Mouse (Mus musculus) forebrain, embryonic 14.5 days (tissue): ENCODE measurements around the gene Mpped2. TPM values are rescaled to one million over a fixed set of nuclear protein-coding genes. Genes with fewer than 3 reads are reported as not detected.
A peak's percentile ranks its signal among the peaks of the same experiment; 100 is the strongest.

Experiments
- ATAC-seq: fragments of 200-750 bp; cut with Nextera tagmentation; 2 replicates; pipeline ENCODE4 v1.8.0; 2017; ENCODE audit warnings: mild to moderate bottlenecking, moderate library complexity
- DNase-seq: peaks from one replicate; pipeline ENCODE4 v3.0.0-alpha.2; 2015; ENCODE audit warnings: low spot score
- H3K27ac ChIP-seq: fragments of 300-500 bp; sonication (generic); 2 replicates; pipeline ENCODE4 v1.5.1; 2014; ENCODE audit warnings: low read depth, mild to moderate bottlenecking, control low read depth, low read length, moderate library complexity
- H3K27me3 ChIP-seq: fragments of 300-500 bp; sonication (generic); replicated peaks from 2 replicates; pipeline ENCODE4 v1.6.1; 2014; ENCODE audit warnings: low read length, control low read depth, mixed read lengths; ENCODE audit not compliant: control insufficient read depth, insufficient read depth
- H3K36me3 ChIP-seq: fragments of 300-500 bp; sonication (generic); 2 replicates; pipeline ENCODE4 v1.6.1; 2014; ENCODE audit warnings: low read length, control low read depth; ENCODE audit not compliant: control insufficient read depth, insufficient read depth
- H3K4me1 ChIP-seq: fragments of 300-500 bp; sonication (generic); 2 replicates; pipeline ENCODE4 v1.6.1; 2014; ENCODE audit warnings: antibody characterized with exemption, low read length, control low read depth; ENCODE audit not compliant: control insufficient read depth, insufficient read depth
- H3K4me2 ChIP-seq: fragments of 300-500 bp; sonication (generic); 2 replicates; pipeline ENCODE4 v1.6.1; 2014; ENCODE audit warnings: mild to moderate bottlenecking, control low read depth, low read length
- H3K4me3 ChIP-seq: fragments of 300-500 bp; sonication (generic); 2 replicates; pipeline ENCODE4 v1.5.1; 2014; ENCODE audit warnings: low read depth, low read length, control low read depth
- H3K9ac ChIP-seq: fragments of 300-500 bp; sonication (generic); 2 replicates; pipeline ENCODE4 v1.6.1; 2014; ENCODE audit warnings: mild to moderate bottlenecking, low read length, control low read depth, moderate library complexity
- H3K9me3 ChIP-seq: fragments of 300-500 bp; sonication (generic); replicated peaks from 2 replicates; pipeline ENCODE4 v1.6.1; 2016; ENCODE audit warnings: low read length, control low read depth, mixed read lengths; ENCODE audit not compliant: control insufficient read depth
- WGBS: fragments of 180-500 bp; shearing (Covaris S2); extraction: QIAGEN DNeasy Blood & Tissue Kit; methylation state at CpG from one replicate; pipeline ENCODE4 v1.1.7; 2014; 5-methylcytosine and 5-hydroxymethylcytosine counted together
- polyA plus RNA-seq: library from polyadenylated mRNA; unstranded; fragments of >200 nt; fragmentation: Nextera tagmentation; extraction: Ambion mirVana; gene quantifications from 2 replicates; pipeline ENCODE4 v1.2.1, GENCODE M21; 2014

The Mpped2 gene
- polyA plus RNA-seq, 1 experiment from 2014 or later = 164 TPM

GRCm38 (mm10) chr2:106855623-106856350 lies 162.7 kb downstream of the Mpped2 start:
- Histone ChIP-seq H3K36me3 (no peaks in the 10 kb centered on the region), H3K4me1 (peaks cover 43% of the 10 kb centered on the region), H3K9ac (no peak overlapping the region), H3K27me3 (no peaks in the 10 kb centered on the region), H3K4me2 (no peak overlapping the region), H3K4me3 (no peak overlapping the region), H3K27ac (no peak overlapping the region; the same call in 1 of the 2 replicates), H3K9me3 (no peaks in the 10 kb centered on the region)
- DNase-seq = peak; percentile 30
- 0 out of 2 replicates have a peak, but pooled peaks have one; percentile 6 for ATAC-seq
- WGBS = 19% methylated on average over 12 of the region's 12 CpGs

GRCm38 (mm10) chr2:106856361-106856961 lies 163.4 kb downstream of the Mpped2 start:
- Histone ChIP-seq H3K9ac (no peak overlapping the region), H3K4me1 (peaks cover 47% of the 10 kb centered on the region), H3K4me3 (no peak overlapping the region), H3K27ac (no peak overlapping the region), H3K9me3 (no peaks in the 10 kb centered on the region), H3K4me2 (no peak overlapping the region), H3K27me3 (no peaks in the 10 kb centered on the region), H3K36me3 (no peaks in the 10 kb centered on the region)
- WGBS = 5% methylated on average over 9 of the region's 9 CpGs
- DNase-seq (peak; percentile 42), ATAC-seq (0 out of 2 replicates have a peak, but pooled peaks have one; percentile 15)

GRCm38 (mm10) chr2:106857258-106857657 lies 164.2 kb downstream of the Mpped2 start:
- Histone ChIP-seq H3K4me1 (peaks cover 45% of the 10 kb centered on the region), H3K27me3 (no peaks in the 10 kb centered on the region), H3K9me3 (no peaks in the 10 kb centered on the region), H3K9ac (no peak overlapping the region), H3K4me3 (no peak overlapping the region), H3K27ac (peak overlapping the region; percentile 60; the same call in 1 of the 2 replicates), H3K4me2 (no peak overlapping the region), H3K36me3 (no peaks in the 10 kb centered on the region)
- ATAC-seq = no peak
- DNase-seq = peak; percentile 46
- WGBS = 57% methylated on average over 4 of the region's 4 CpGs

GRCm38 (mm10) chr2:106857711-106858110 lies 164.6 kb downstream of the Mpped2 start:
- no peak for DNase-seq
- peaks cover 45% of the 10 kb centered on the region for H3K4me1 ChIP-seq

GRCm38 (mm10) chr2:106860856-106861679 lies 168.0 kb downstream of the Mpped2 start:
- no peak overlapping the region for H3K9ac ChIP-seq
- H3K4me2 ChIP-seq = peak overlapping the region; percentile 21
- 50% methylated on average over 21 of the region's 21 CpGs for WGBS
- H3K9me3 ChIP-seq = no peaks in the 10 kb centered on the region
- peak; percentile 22; the same call in 1 of the 2 replicates for ATAC-seq
- 0 out of 2 replicates have a peak overlapping the region, but pooled peaks have one; percentile 1 for H3K27ac ChIP-seq
- H3K27me3 ChIP-seq = no peaks in the 10 kb centered on the region
- no peak overlapping the region for H3K4me3 ChIP-seq
- DNase-seq = peak; percentile 54
- peaks cover 13% of the 10 kb centered on the region for H3K36me3 ChIP-seq
- H3K4me1 ChIP-seq = peaks cover 27% of the 10 kb centered on the region

More at GRCm38 (mm10) chr2:106857711-106858110, 164.6 kb downstream of the Mpped2 start:
- no peak for ATAC-seq
- H3K9me3 ChIP-seq = no peaks in the 10 kb centered on the region
- WGBS = 86% methylated on average over 4 of the region's 4 CpGs
- H3K9ac ChIP-seq = no peak overlapping the region
- H3K27ac ChIP-seq = no peak overlapping the region
- no peak overlapping the region for H3K4me3 ChIP-seq
- H3K36me3 ChIP-seq = no peaks in the 10 kb centered on the region
- no peak overlapping the region for H3K4me2 ChIP-seq
- no peaks in the 10 kb centered on the region for H3K27me3 ChIP-seq

GRCm38 (mm10) chr2:106863050-106863653 lies 170.1 kb downstream of the Mpped2 start:
- no peak overlapping the region for H3K9ac ChIP-seq
- H3K27me3 ChIP-seq = no peaks in the 10 kb centered on the region
- H3K4me2 ChIP-seq = no peak overlapping the region
- no peak overlapping the region for H3K4me3 ChIP-seq
- DNase-seq (no peak), ATAC-seq (no peak)
- H3K9me3 ChIP-seq = no peaks in the 10 kb centered on the region
- H3K27ac ChIP-seq = no peak overlapping the region
- 59% methylated on average over 11 of the region's 11 CpGs for WGBS
- H3K4me1 ChIP-seq = peaks cover 11% of the 10 kb centered on the region
- H3K36me3 ChIP-seq = peaks cover 22% of the 10 kb centered on the region

DNA sequence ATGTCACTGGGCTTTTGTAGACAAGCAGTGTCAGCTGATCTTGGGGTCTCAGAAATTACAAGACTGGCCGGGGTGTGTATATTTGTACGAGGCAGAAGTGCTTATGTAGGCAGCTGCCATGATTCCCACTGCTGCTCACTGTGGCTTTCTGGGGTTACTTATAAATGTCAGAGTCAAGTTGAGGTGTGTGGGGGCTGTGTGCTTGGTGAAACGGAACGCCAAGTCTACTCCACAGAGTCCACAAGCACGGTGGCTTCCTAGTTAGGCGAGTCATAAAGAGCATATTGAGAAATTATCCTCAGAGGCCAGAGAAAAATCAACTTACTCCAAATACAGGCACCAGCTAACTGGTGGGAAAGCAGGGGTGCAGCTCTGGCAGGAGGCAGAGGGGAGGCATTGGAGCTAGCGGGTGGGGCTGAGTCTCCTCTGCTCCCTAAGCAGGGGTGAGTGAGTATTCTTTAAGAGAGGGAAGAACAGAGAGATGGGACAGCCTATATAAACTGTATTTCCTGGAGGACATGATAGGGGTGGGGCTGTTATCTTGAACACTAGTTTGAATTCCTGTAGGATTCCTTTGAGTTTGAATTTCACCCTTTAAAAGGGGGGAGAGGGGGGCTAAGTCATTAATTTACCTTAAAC lies 172.2 kb downstream of the Mpped2 start:
- Histone ChIP-seq H3K4me2 (no peak overlapping the region), H3K27me3 (no peaks in the 10 kb centered on the region), H3K9me3 (no peaks in the 10 kb centered on the region), H3K4me1 (peaks cover 11% of the 10 kb centered on the region), H3K4me3 (no peak overlapping the region), H3K27ac (no peak overlapping the region), H3K9ac (no peak overlapping the region), H3K36me3 (peaks cover 34% of the 10 kb centered on the region)
- no peak for ATAC-seq
- 95% methylated on average over 7 of the region's 7 CpGs for WGBS
- DNase-seq = no peak

- Histone ChIP-seq H3K27ac (no peak overlapping the region), H3K9me3 (no peaks in the 10 kb centered on the region), H3K36me3 (peaks cover 45% of the 10 kb centered on the region), H3K27me3 (no peaks in the 10 kb centered on the region), H3K4me3 (no peak overlapping the region), H3K9ac (no peak overlapping the region), H3K4me2 (no peak overlapping the region), H3K4me1 (peaks cover 5% of the 10 kb centered on the region)
- no peak for DNase-seq
- 73% methylated on average over 5 of the region's 5 CpGs for WGBS
- ATAC-seq = no peak
These were observed 173.2 kb downstream of the Mpped2 start for GRCm38 (mm10) chr2:106866303-106866702.
